Mouse (Mus musculus): ENCODE data around the gene Iqcf3. TPM values are rescaled to one million over a fixed set of nuclear protein-coding genes. Genes with fewer than 3 reads are reported as not detected.
"Not testable (repeated sequence)": the region's sequence is repeated elsewhere in the genome, so short reads cannot be mapped to it uniquely, and the experiment has no call there.

The Iqcf3 gene
- polyA plus RNA-seq, 1 experiment from 2014 or later, result not detected

GRCm38 (mm10) chr9:106487602-106488001 is 73.8 kb downstream of the Iqcf3 start:
- H3K9ac ChIP-seq (ENCODE audit: low read length); H3K27ac ChIP-seq (ENCODE audit: low read depth, low read length); H3K9me3 ChIP-seq (replicated peaks; ENCODE audit: control insufficient read depth, low read length); H3K4me3 ChIP-seq (ENCODE audit: low read depth, low read length); DNase-seq (ENCODE audit: low spot score); H3K27me3 ChIP-seq (replicated peaks; ENCODE audit: control insufficient read depth, insufficient read depth, low read length); ATAC-seq; H3K4me2 ChIP-seq (ENCODE audit: low read length); H3K4me1 ChIP-seq (ENCODE audit: control insufficient read depth, insufficient read depth, low read length): not testable (repeated sequence)
- WGBS, result 88% methylated on average over 6 of the region's 6 CpGs
- peaks cover 33% of the 10 kb centered on the region for H3K36me3 ChIP-seq (ENCODE audit: control insufficient read depth, insufficient read depth, low read length)

- no peak overlapping the region for H3K4me3 ChIP-seq (ENCODE audit: low read depth, low read length)
- H3K4me2 ChIP-seq (ENCODE audit: low read length), result no peak overlapping the region
- no peak overlapping the region for H3K27ac ChIP-seq (ENCODE audit: low read depth, low read length)
- H3K36me3 ChIP-seq (ENCODE audit: control insufficient read depth, insufficient read depth, low read length), result peaks cover 53% of the 10 kb centered on the region
- DNase-seq (ENCODE audit: low spot score) (no peak), ATAC-seq (no peak)
- H3K27me3 ChIP-seq (replicated peaks; ENCODE audit: control insufficient read depth, insufficient read depth, low read length), result no peaks in the 10 kb centered on the region
- no peaks in the 10 kb centered on the region for H3K4me1 ChIP-seq (ENCODE audit: control insufficient read depth, insufficient read depth, low read length)
- no peak overlapping the region for H3K9ac ChIP-seq (ENCODE audit: low read length)
- no peaks in the 10 kb centered on the region for H3K9me3 ChIP-seq (replicated peaks; ENCODE audit: control insufficient read depth, low read length)
- 79% methylated on average over 10 of the region's 10 CpGs for WGBS
Observed at GRCm38 (mm10) chr9:106485076-106485475, 76.4 kb downstream of the Iqcf3 start.

GRCm38 (mm10) chr9:106483606-106484005 is 77.8 kb downstream of the Iqcf3 start:
- no peak overlapping the region for H3K4me3 ChIP-seq (ENCODE audit: low read depth, low read length)
- H3K4me1 ChIP-seq (ENCODE audit: control insufficient read depth, insufficient read depth, low read length), result no peaks in the 10 kb centered on the region
- no peak for DNase-seq (ENCODE audit: low spot score)
- ATAC-seq, result no peak
- H3K27me3 ChIP-seq (replicated peaks; ENCODE audit: control insufficient read depth, insufficient read depth, low read length), result no peaks in the 10 kb centered on the region
- WGBS, result 94% methylated on average over 17 of the region's 17 CpGs
- no peak overlapping the region for H3K4me2 ChIP-seq (ENCODE audit: low read length)
- H3K36me3 ChIP-seq (ENCODE audit: control insufficient read depth, insufficient read depth, low read length), result peaks cover 57% of the 10 kb centered on the region
- H3K27ac ChIP-seq (ENCODE audit: low read depth, low read length), result no peak overlapping the region
- no peaks in the 10 kb centered on the region for H3K9me3 ChIP-seq (replicated peaks; ENCODE audit: control insufficient read depth, low read length)
- no peak overlapping the region for H3K9ac ChIP-seq (ENCODE audit: low read length)

GRCm38 (mm10) chr9:106483136-106483535 is 78.3 kb downstream of the Iqcf3 start:
- no peaks in the 10 kb centered on the region for H3K27me3 ChIP-seq (replicated peaks; ENCODE audit: control insufficient read depth, insufficient read depth, low read length)
- H3K9ac ChIP-seq (ENCODE audit: low read length), result no peak overlapping the region
- DNase-seq (ENCODE audit: low spot score), result no peak
- peaks cover 57% of the 10 kb centered on the region for H3K36me3 ChIP-seq (ENCODE audit: control insufficient read depth, insufficient read depth, low read length)
- WGBS, result 97% methylated on average over 10 of the region's 10 CpGs
- no peak overlapping the region for H3K4me2 ChIP-seq (ENCODE audit: low read length)
- 0 out of 2 replicates have a peak, but pooled peaks cover 1% of the 10 kb centered on the region for H3K4me1 ChIP-seq (ENCODE audit: control insufficient read depth, insufficient read depth, low read length)
- no peak overlapping the region for H3K4me3 ChIP-seq (ENCODE audit: low read depth, low read length)
- no peaks in the 10 kb centered on the region for H3K9me3 ChIP-seq (replicated peaks; ENCODE audit: control insufficient read depth, low read length)
- no peak overlapping the region for H3K27ac ChIP-seq (ENCODE audit: low read depth, low read length)
- ATAC-seq, result no peak

GRCm38 (mm10) chr9:106482578-106483115 is 78.8 kb downstream of the Iqcf3 start:
- WGBS, result 94% methylated on average over 17 of the region's 17 CpGs
- Histone ChIP-seq H3K4me2 (ENCODE audit: low read length) (no peak overlapping the region), H3K27ac (ENCODE audit: low read depth, low read length) (no peak overlapping the region), H3K36me3 (ENCODE audit: control insufficient read depth, insufficient read depth, low read length) (peaks cover 57% of the 10 kb centered on the region), H3K27me3 (replicated peaks; ENCODE audit: control insufficient read depth, insufficient read depth, low read length) (no peaks in the 10 kb centered on the region), H3K4me3 (ENCODE audit: low read depth, low read length) (no peak overlapping the region), H3K4me1 (ENCODE audit: control insufficient read depth, insufficient read depth, low read length) (peaks cover 6% of the 10 kb centered on the region; the same call in 1 of the 2 replicates), H3K9ac (ENCODE audit: low read length) (no peak overlapping the region), H3K9me3 (replicated peaks; ENCODE audit: control insufficient read depth, low read length) (no peaks in the 10 kb centered on the region)
- ATAC-seq (no peak), DNase-seq (ENCODE audit: low spot score) (no peak)

GRCm38 (mm10) chr9:106481676-106482075 is 79.8 kb downstream of the Iqcf3 start:
- Histone ChIP-seq H3K4me2 (ENCODE audit: low read length) (no peak overlapping the region), H3K4me3 (ENCODE audit: low read depth, low read length) (no peak overlapping the region), H3K27ac (ENCODE audit: low read depth, low read length) (no peak overlapping the region), H3K36me3 (ENCODE audit: control insufficient read depth, insufficient read depth, low read length) (peaks cover 57% of the 10 kb centered on the region), H3K9me3 (replicated peaks; ENCODE audit: control insufficient read depth, low read length) (no peaks in the 10 kb centered on the region), H3K4me1 (ENCODE audit: control insufficient read depth, insufficient read depth, low read length) (peaks cover 7% of the 10 kb centered on the region; the same call in 1 of the 2 replicates), H3K9ac (ENCODE audit: low read length) (no peak overlapping the region), H3K27me3 (replicated peaks; ENCODE audit: control insufficient read depth, insufficient read depth, low read length) (no peaks in the 10 kb centered on the region)
- WGBS, result 92% methylated on average over 13 of the region's 13 CpGs
- ATAC-seq, result no peak
- no peak for DNase-seq (ENCODE audit: low spot score)

GRCm38 (mm10) chr9:106481075-106481474 is 80.4 kb downstream of the Iqcf3 start:
- no peak for ATAC-seq
- no peaks in the 10 kb centered on the region for H3K9me3 ChIP-seq (replicated peaks; ENCODE audit: control insufficient read depth, low read length)
- no peaks in the 10 kb centered on the region for H3K27me3 ChIP-seq (replicated peaks; ENCODE audit: control insufficient read depth, insufficient read depth, low read length)
- H3K27ac ChIP-seq (ENCODE audit: low read depth, low read length), result no peak overlapping the region
- H3K4me1 ChIP-seq (ENCODE audit: control insufficient read depth, insufficient read depth, low read length), result peaks cover 7% of the 10 kb centered on the region; the same call in 1 of the 2 replicates
- no peak overlapping the region for H3K4me3 ChIP-seq (ENCODE audit: low read depth, low read length)
- no peak overlapping the region for H3K9ac ChIP-seq (ENCODE audit: low read length)
- H3K36me3 ChIP-seq (ENCODE audit: control insufficient read depth, insufficient read depth, low read length), result peaks cover 57% of the 10 kb centered on the region
- no peak for DNase-seq (ENCODE audit: low spot score)
- no peak overlapping the region for H3K4me2 ChIP-seq (ENCODE audit: low read length)
- 95% methylated on average over 15 of the region's 15 CpGs for WGBS

GRCm38 (mm10) chr9:106480541-106480940 is 80.9 kb downstream of the Iqcf3 start:
- Histone ChIP-seq H3K4me2 (ENCODE audit: low read length) (no peak overlapping the region), H3K9me3 (replicated peaks; ENCODE audit: control insufficient read depth, low read length) (no peaks in the 10 kb centered on the region), H3K27me3 (replicated peaks; ENCODE audit: control insufficient read depth, insufficient read depth, low read length) (no peaks in the 10 kb centered on the region), H3K4me3 (ENCODE audit: low read depth, low read length) (no peak overlapping the region), H3K27ac (ENCODE audit: low read depth, low read length) (no peak overlapping the region), H3K4me1 (ENCODE audit: control insufficient read depth, insufficient read depth, low read length) (peaks cover 7% of the 10 kb centered on the region; the same call in 1 of the 2 replicates), H3K36me3 (ENCODE audit: control insufficient read depth, insufficient read depth, low read length) (peaks cover 51% of the 10 kb centered on the region), H3K9ac (ENCODE audit: low read length) (no peak overlapping the region)
- no peak for ATAC-seq
- no peak for DNase-seq (ENCODE audit: low spot score)
- WGBS, result 96% methylated on average over 7 of the region's 7 CpGs

GRCm38 (mm10) chr9:106478101-106478500 is 83.3 kb downstream of the Iqcf3 start:
- Histone ChIP-seq H3K4me1 (ENCODE audit: control insufficient read depth, insufficient read depth, low read length) (peaks cover 7% of the 10 kb centered on the region; the same call in 1 of the 2 replicates), H3K36me3 (ENCODE audit: control insufficient read depth, insufficient read depth, low read length) (peaks cover 29% of the 10 kb centered on the region), H3K27me3 (replicated peaks; ENCODE audit: control insufficient read depth, insufficient read depth, low read length) (no peaks in the 10 kb centered on the region), H3K4me3 (ENCODE audit: low read depth, low read length) (peak overlapping the region; percentile 66), H3K9ac (ENCODE audit: low read length) (peak overlapping the region; percentile 58), H3K27ac (ENCODE audit: low read depth, low read length) (no peak overlapping the region), H3K4me2 (ENCODE audit: low read length) (peak overlapping the region; percentile 75), H3K9me3 (replicated peaks; ENCODE audit: control insufficient read depth, low read length) (no peaks in the 10 kb centered on the region)
- no peak for DNase-seq (ENCODE audit: low spot score)
- 84% methylated on average over 9 of the region's 9 CpGs for WGBS
- no peak for ATAC-seq

Measured in forebrain, embryonic 14.5 days (tissue).